Mouse (Mus musculus): Measurements from ENCODE around the gene Zfp266. TPM values are rescaled to one million over a fixed set of nuclear protein-coding genes. Genes with fewer than 3 reads are reported as not detected.

Gene Zfp266
- polyA plus RNA-seq, 1 experiment from 2014 or later, result 92.2 TPM

DNA sequence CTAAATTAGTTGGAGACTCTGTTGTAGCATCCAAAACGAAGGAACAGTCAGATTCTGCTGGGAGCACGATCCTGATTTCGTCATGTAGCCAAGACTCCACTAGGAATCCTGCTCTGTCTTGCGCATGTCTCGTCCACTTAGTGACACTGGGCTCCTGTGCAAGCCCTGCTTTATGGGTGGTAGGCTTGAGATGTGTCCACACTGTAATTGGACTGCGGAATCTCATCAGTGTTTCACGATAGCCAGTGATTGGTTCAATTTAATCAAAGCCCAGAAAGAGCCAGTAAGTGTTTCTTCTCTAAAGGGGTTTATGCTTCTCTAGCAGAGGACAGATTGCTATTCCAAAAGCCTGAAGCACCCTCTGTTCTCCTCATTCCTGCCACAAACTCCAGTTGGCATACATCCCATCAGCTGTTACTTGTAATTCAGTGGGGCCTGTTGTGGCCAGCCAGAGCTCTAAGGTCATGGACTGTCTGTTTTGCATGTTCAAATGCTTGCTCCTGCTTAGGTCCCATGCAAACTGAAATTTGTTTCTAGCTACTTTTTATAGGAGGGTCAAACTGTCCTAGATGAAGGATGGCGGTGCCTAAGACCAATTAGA is 13.2 kb upstream of the Zfp266 start:
- Histone ChIP-seq H3K4me2 (replicated peaks) (no peak overlapping the region), H3K27ac (no peak overlapping the region), H3K4me1 (replicated peaks; ENCODE audit: control insufficient read depth, insufficient read depth, low read length) (no peaks in the 10 kb centered on the region), H3K4me3 (replicated peaks; ENCODE audit: low read length) (no peak overlapping the region), H3K9ac (no peak overlapping the region), H3K36me3 (replicated peaks; ENCODE audit: control insufficient read depth, insufficient read depth) (no peaks in the 10 kb centered on the region), H3K27me3 (ENCODE audit: control insufficient read depth, insufficient read depth, low read length) (no peaks in the 10 kb centered on the region; the same call in 1 of the 2 replicates), H3K9me3 (ENCODE audit: control insufficient read depth, low read length) (no peaks in the 10 kb centered on the region)
- WGBS, result 81% methylated on average over 8 of the region's 8 CpGs
- DNase-seq (ENCODE audit: low spot score), result no peak
- ATAC-seq (ENCODE audit: low FRiP score), result no peak

GRCm38 (mm10) chr9:20520531-20521210 is 546 bp downstream of the Zfp266 start:
- peak overlapping the region; percentile 96 for H3K4me2 ChIP-seq (replicated peaks)
- H3K36me3 ChIP-seq (replicated peaks; ENCODE audit: control insufficient read depth, insufficient read depth), result peaks cover 22% of the 10 kb centered on the region
- no peak for ATAC-seq (ENCODE audit: low FRiP score)
- peaks cover 28% of the 10 kb centered on the region for H3K4me1 ChIP-seq (replicated peaks; ENCODE audit: control insufficient read depth, insufficient read depth, low read length)
- no peaks in the 10 kb centered on the region for H3K9me3 ChIP-seq (ENCODE audit: control insufficient read depth, low read length)
- H3K27me3 ChIP-seq (ENCODE audit: control insufficient read depth, insufficient read depth, low read length), result no peaks in the 10 kb centered on the region
- H3K27ac ChIP-seq, result peak overlapping the region; percentile 97
- peak; percentile 58 for DNase-seq (ENCODE audit: low spot score)
- peak overlapping the region; percentile 81 for H3K9ac ChIP-seq
- peak overlapping the region; percentile 67 for H3K4me3 ChIP-seq (replicated peaks; ENCODE audit: low read length)
- under 1% methylated on average over 17 of the region's 17 CpGs for WGBS

DNA sequence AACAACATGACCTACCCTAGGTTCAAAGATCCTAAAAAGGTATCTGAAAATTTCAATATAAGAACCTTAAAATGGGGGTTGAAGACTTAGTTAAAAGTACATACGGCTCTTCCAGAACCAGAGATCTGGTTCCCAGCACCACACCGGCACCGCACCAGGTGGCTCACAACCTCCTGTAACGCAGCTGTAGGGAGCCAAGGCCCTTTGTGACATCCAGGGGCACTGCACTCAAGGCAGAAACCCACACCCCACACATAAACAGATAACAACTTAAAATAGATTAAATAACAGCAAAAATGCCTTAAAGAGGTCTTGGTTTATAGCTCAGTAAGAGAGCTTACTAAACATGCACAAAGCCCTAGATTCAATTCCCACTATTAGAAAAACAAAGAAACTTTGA is 1.3 kb downstream of the Zfp266 start:
- DNase-seq (ENCODE audit: low spot score), result no peak
- Histone ChIP-seq H3K36me3 (replicated peaks; ENCODE audit: control insufficient read depth, insufficient read depth) (peaks cover 29% of the 10 kb centered on the region), H3K4me2 (replicated peaks) (peak overlapping the region; percentile 96), H3K27me3 (ENCODE audit: control insufficient read depth, insufficient read depth, low read length) (no peaks in the 10 kb centered on the region), H3K4me3 (replicated peaks; ENCODE audit: low read length) (peak overlapping the region; percentile 67), H3K9ac (peak overlapping the region; percentile 61), H3K27ac (no peak overlapping the region), H3K4me1 (replicated peaks; ENCODE audit: control insufficient read depth, insufficient read depth, low read length) (peaks cover 28% of the 10 kb centered on the region), H3K9me3 (ENCODE audit: control insufficient read depth, low read length) (no peaks in the 10 kb centered on the region)
- WGBS, result 15% methylated on average over 4 of the region's 4 CpGs
- no peak for ATAC-seq (ENCODE audit: low FRiP score)

DNA sequence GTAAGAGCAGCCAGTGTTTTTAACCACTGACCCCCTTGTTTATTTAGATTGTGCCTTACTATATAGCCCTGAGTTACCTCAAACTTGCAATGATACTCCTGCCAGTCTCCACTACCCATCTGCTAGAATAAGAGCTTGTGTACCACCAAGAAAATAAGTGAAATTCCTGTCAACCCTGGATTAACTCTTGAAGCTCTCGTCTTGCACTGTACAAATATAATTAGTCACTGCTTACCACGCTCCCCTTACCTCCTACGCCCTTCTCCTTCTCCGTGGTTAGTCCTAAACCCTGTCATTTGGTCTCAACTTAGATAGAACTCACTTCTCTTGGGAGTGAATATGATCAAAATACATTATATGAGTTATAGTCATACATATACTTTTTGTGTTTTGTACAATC is 2.5 kb downstream of the Zfp266 start:
- ATAC-seq (ENCODE audit: low FRiP score) (no peak), DNase-seq (ENCODE audit: low spot score) (no peak)
- WGBS, result 88% methylated on average over 4 of the region's 4 CpGs
- Histone ChIP-seq H3K9me3 (ENCODE audit: control insufficient read depth, low read length) (no peaks in the 10 kb centered on the region), H3K9ac (no peak overlapping the region), H3K27ac (no peak overlapping the region), H3K4me1 (replicated peaks; ENCODE audit: control insufficient read depth, insufficient read depth, low read length) (peaks cover 28% of the 10 kb centered on the region), H3K4me3 (replicated peaks; ENCODE audit: low read length) (peak overlapping the region; percentile 67; the same call in 1 of the 2 replicates), H3K36me3 (replicated peaks; ENCODE audit: control insufficient read depth, insufficient read depth) (peaks cover 41% of the 10 kb centered on the region), H3K4me2 (replicated peaks) (peak overlapping the region; percentile 96), H3K27me3 (ENCODE audit: control insufficient read depth, insufficient read depth, low read length) (no peaks in the 10 kb centered on the region)

DNA sequence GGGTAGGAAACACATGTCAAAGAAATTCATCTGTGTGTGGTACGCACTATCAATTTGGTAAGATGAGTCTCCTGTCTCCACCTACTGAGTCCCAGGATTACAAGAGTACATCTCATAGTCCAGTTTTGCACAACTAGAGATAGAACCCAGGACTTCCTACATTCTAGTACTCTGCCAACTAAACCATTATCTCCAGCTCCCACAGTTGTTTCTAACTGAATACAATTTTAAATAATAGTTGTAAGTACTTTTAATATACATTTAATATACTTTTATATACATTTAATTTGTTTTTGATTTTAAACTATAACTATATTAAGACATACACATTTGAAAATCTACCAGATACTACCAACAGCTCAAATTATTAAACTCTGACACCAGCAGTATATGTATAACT is 3.5 kb downstream of the Zfp266 start:
- Histone ChIP-seq H3K27ac (no peak overlapping the region), H3K4me2 (replicated peaks) (peak overlapping the region; percentile 96; the same call in 1 of the 2 replicates), H3K27me3 (ENCODE audit: control insufficient read depth, insufficient read depth, low read length) (no peaks in the 10 kb centered on the region), H3K9ac (no peak overlapping the region), H3K9me3 (ENCODE audit: control insufficient read depth, low read length) (no peaks in the 10 kb centered on the region), H3K36me3 (replicated peaks; ENCODE audit: control insufficient read depth, insufficient read depth) (peaks cover 49% of the 10 kb centered on the region), H3K4me1 (replicated peaks; ENCODE audit: control insufficient read depth, insufficient read depth, low read length) (peaks cover 31% of the 10 kb centered on the region), H3K4me3 (replicated peaks; ENCODE audit: low read length) (no peak overlapping the region)
- no peak for ATAC-seq (ENCODE audit: low FRiP score)
- 94% methylated on average over 1 of the region's 1 CpGs for WGBS
- DNase-seq (ENCODE audit: low spot score), result no peak

GRCm38 (mm10) chr9:20514016-20514415 is 7.2 kb downstream of the Zfp266 start:
- H3K4me3 ChIP-seq (replicated peaks; ENCODE audit: low read length), result no peak overlapping the region
- ATAC-seq (ENCODE audit: low FRiP score) (no peak), DNase-seq (ENCODE audit: low spot score) (no peak)
- H3K9me3 ChIP-seq (ENCODE audit: control insufficient read depth, low read length), result no peaks in the 10 kb centered on the region
- 91% methylated on average over 3 of the region's 3 CpGs for WGBS
- H3K36me3 ChIP-seq (replicated peaks; ENCODE audit: control insufficient read depth, insufficient read depth), result peaks cover 58% of the 10 kb centered on the region
- H3K4me2 ChIP-seq (replicated peaks), result no peak overlapping the region
- H3K27me3 ChIP-seq (ENCODE audit: control insufficient read depth, insufficient read depth, low read length), result no peaks in the 10 kb centered on the region
- peaks cover 14% of the 10 kb centered on the region for H3K4me1 ChIP-seq (replicated peaks; ENCODE audit: control insufficient read depth, insufficient read depth, low read length)
- H3K27ac ChIP-seq, result no peak overlapping the region
- no peak overlapping the region for H3K9ac ChIP-seq

DNA sequence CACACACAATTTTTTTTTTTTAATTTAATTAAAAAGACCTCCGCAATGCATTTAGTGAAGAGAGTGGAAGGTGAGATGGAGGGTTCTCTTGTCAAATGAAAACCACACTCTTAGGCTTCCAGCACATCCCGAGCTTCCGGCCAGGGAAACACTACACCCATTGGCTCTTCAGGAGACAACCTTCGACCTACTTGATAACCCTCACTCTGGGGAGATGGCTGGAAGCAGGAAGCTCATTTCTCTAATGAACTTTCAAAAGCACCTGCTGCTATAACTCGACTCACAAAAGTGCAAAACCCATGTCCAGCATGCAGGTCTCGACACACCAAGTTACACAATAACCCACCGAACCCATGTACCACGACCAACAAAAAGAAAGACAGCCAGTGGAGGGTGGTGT is 8.5 kb downstream of the Zfp266 start:
- no peak overlapping the region for H3K4me3 ChIP-seq (replicated peaks; ENCODE audit: low read length)
- WGBS, result 92% methylated on average over 8 of the region's 8 CpGs
- 0 out of 2 replicates have a peak, but pooled peaks cover 3% of the 10 kb centered on the region for H3K4me1 ChIP-seq (replicated peaks; ENCODE audit: control insufficient read depth, insufficient read depth, low read length)

GRCm38 (mm10) chr9:20511645-20512044 is 9.6 kb downstream of the Zfp266 start:
- DNase-seq (ENCODE audit: low spot score) (no peak), ATAC-seq (ENCODE audit: low FRiP score) (no peak)
- H3K36me3 ChIP-seq (replicated peaks; ENCODE audit: control insufficient read depth, insufficient read depth), result peaks cover 52% of the 10 kb centered on the region
- no peak overlapping the region for H3K9ac ChIP-seq
- H3K9me3 ChIP-seq (ENCODE audit: control insufficient read depth, low read length), result no peaks in the 10 kb centered on the region
- no peak overlapping the region for H3K27ac ChIP-seq
- H3K4me1 ChIP-seq (replicated peaks; ENCODE audit: control insufficient read depth, insufficient read depth, low read length), result 0 out of 2 replicates have a peak, but pooled peaks cover 3% of the 10 kb centered on the region
- no peak overlapping the region for H3K4me3 ChIP-seq (replicated peaks; ENCODE audit: low read length)
- WGBS, result 92% methylated on average over 4 of the region's 4 CpGs
- no peak overlapping the region for H3K4me2 ChIP-seq (replicated peaks)
- no peaks in the 10 kb centered on the region for H3K27me3 ChIP-seq (ENCODE audit: control insufficient read depth, insufficient read depth, low read length)

More for the DNA sequence above, 8.5 kb downstream of the Zfp266 start:
- H3K4me2 ChIP-seq (replicated peaks), result no peak overlapping the region
- no peak overlapping the region for H3K9ac ChIP-seq
- H3K27ac ChIP-seq, result no peak overlapping the region
- H3K9me3 ChIP-seq (ENCODE audit: control insufficient read depth, low read length), result no peaks in the 10 kb centered on the region
- H3K36me3 ChIP-seq (replicated peaks; ENCODE audit: control insufficient read depth, insufficient read depth), result peaks cover 50% of the 10 kb centered on the region
- ATAC-seq (ENCODE audit: low FRiP score), result no peak
- no peaks in the 10 kb centered on the region for H3K27me3 ChIP-seq (ENCODE audit: control insufficient read depth, insufficient read depth, low read length)
- no peak for DNase-seq (ENCODE audit: low spot score)

DNA sequence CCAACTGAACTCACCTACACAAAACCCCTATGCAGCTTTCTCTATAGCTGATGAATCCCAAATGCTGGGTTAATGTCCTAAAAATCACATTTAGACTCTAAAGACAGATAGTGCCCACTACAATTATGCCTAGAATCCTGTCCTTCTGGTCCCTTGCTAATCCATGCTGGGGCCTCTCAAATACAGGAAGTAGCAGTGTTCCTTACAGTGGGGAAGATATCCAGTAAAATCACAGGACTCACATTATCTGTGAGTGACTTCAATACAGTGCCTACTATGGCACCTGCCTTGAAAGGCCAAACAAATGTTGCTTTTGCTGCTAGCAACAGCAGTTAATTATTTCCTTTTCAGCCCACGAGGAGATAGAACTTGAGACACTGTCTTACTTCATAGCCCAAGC is 10.9 kb downstream of the Zfp266 start:
- ATAC-seq (ENCODE audit: low FRiP score), result no peak

More for the DNA sequence above, 10.9 kb downstream of the Zfp266 start:
- no peak overlapping the region for H3K27ac ChIP-seq
- no peak overlapping the region for H3K4me2 ChIP-seq (replicated peaks)
- no peak overlapping the region for H3K9ac ChIP-seq
- H3K36me3 ChIP-seq (replicated peaks; ENCODE audit: control insufficient read depth, insufficient read depth), result peaks cover 55% of the 10 kb centered on the region
- WGBS, result 73% methylated on average over 1 of the region's 1 CpGs
- no peaks in the 10 kb centered on the region for H3K9me3 ChIP-seq (ENCODE audit: control insufficient read depth, low read length)
- no peak overlapping the region for H3K4me3 ChIP-seq (replicated peaks; ENCODE audit: low read length)
- no peaks in the 10 kb centered on the region for H3K27me3 ChIP-seq (ENCODE audit: control insufficient read depth, insufficient read depth, low read length)
- DNase-seq (ENCODE audit: low spot score), result no peak
- H3K4me1 ChIP-seq (replicated peaks; ENCODE audit: control insufficient read depth, insufficient read depth, low read length), result 0 out of 2 replicates have a peak, but pooled peaks cover 3% of the 10 kb centered on the region

All from hindbrain, embryonic 14.5 days (tissue).